Mouse (Mus musculus): ENCODE measurements at regions not wholly inside any gene's neighbourhood (a gene's known extent, or its start where the extent isn't known, plus 50 kb on each side); places are given as distances from the start of the nearest gene placed in this dataset.

DNA sequence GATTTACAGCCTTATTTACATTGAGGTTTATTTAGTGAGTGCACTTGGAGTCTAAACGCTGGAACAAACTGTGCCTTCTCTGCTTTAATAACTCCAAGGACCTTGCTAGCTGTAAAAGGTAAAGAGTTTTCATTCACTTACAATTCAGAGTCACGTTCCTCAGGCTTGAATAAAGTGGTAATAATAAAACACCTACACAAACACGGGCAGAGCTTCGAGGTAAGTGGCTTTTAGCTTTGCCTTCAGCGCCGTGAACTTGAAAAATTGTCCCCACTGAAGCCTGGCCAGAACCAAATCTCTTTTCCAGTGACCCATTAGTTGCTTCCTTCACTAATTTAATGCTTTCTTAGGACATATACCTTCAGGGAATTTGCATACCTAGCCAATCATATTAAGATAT, 244.2 kb downstream of the Gm10295 start:
- TF ChIP-seq CHD2 (IDR thresholded peaks at IDR 0.05; ENCODE audit: low read length) (no peak), CTCF (conservative IDR thresholded peaks at IDR 0.05 in 1 of 2, IDR thresholded peaks at IDR 0.05 in 1 of 2; ENCODE audit: low read depth in 2 of 2, low read length in 2 of 2) (no peak), TCF12 (IDR thresholded peaks at IDR 0.05; ENCODE audit: low read depth, low read length) (no peak)

Measured in CH12.LX (cell line).